Comparison of ENCODE assay signal across 8 mouse cellular contexts in genomic region chr1:194879324-194880233, GRCm38 (mm10). TPM values are rescaled to one million over a fixed set of nuclear protein-coding genes. Genes with fewer than 3 reads are reported as not detected.
DNase-seq lines count a peak whose midpoint lies in the region; ATAC-seq lines count a peak whose summit lies in the region.

No protein-coding gene starts in this region.

- ATAC-seq in common myeloid progenitor, adult 5-6 weeks (replicated peaks; ENCODE audit: low read depth, poor library complexity, severe bottlenecking), result peak; percentile 98
- ATAC-seq in megakaryocyte progenitor cell, adult 5-6 weeks (replicated peaks; ENCODE audit: poor library complexity), result peak; percentile 97

- DNase-seq in ZHBTc4 (ENCODE audit: low read depth, low spot score), result peak; percentile 92
- peak; percentile 93 to 94 for DNase-seq in gastrocnemius, adult 8-10 months (ENCODE audit: low spot score in 2 of 2)
- DNase-seq in induced T-regulatory cell, adult 2 months (ENCODE audit: low read depth), result peak; percentile 96
- peak; percentile 76 to 98 for DNase-seq in left cerebral cortex, adult 9 months (ENCODE audit: low spot score in 2 of 2)
- DNase-seq in right cerebral cortex, postnatal 14 days, result peak; percentile 95
- peak; percentile 95 to 96 for DNase-seq in urinary bladder, postnatal 36 days (ENCODE audit: low spot score in 2 of 2)

RNA-seq across cellular contexts. Expression of gene Cd34, which starts 59.0 kb away (rescaled TPM):
- 546 and 601 TPM in 2 replicates for total RNA-seq in common myeloid progenitor, adult 5-6 weeks (2017)
- 10 to 100 TPM; 25.2 to 34.4 (median 30.6) TPM for total RNA-seq in gastrocnemius, adult 8-10 months (2022)
- total RNA-seq in megakaryocyte progenitor cell, adult 5-6 weeks (2015), result 177 and 202 TPM in 2 replicates
- 240 and 266 TPM in 2 replicates for total RNA-seq in megakaryocyte progenitor cell, adult 5-6 weeks (2017)

Comparison
In these comparisons a context has a peak if more than half of its experiments do, and no peak if none do; other contexts are left out.
1. Peak in every context shown above with its lines: DNase-seq and ATAC-seq.
2. RNA of gene Cd34, which starts 59.0 kb away (total RNA-seq): 546 to 601 TPM in common myeloid progenitor, adult 5-6 weeks and 177 to 266 TPM in megakaryocyte progenitor cell, adult 5-6 weeks; 25.2 to 34.4 TPM in gastrocnemius, adult 8-10 months; every median in the first group is over 4 times any median in the second.